Mouse (Mus musculus): ENCODE measurements around the gene 6030458C11Rik. TPM values are rescaled to one million over a fixed set of nuclear protein-coding genes. Genes with fewer than 3 reads are reported as not detected.
A peak's percentile ranks its signal among the peaks of the same experiment; 100 is the strongest.
"Not testable (repeated sequence)": the region's sequence is repeated elsewhere in the genome, so short reads cannot be mapped to it uniquely, and the experiment has no call there.

Gene 6030458C11Rik
- polyA plus RNA-seq, 1 experiment from 2014 or later: 25.4 TPM

DNA sequence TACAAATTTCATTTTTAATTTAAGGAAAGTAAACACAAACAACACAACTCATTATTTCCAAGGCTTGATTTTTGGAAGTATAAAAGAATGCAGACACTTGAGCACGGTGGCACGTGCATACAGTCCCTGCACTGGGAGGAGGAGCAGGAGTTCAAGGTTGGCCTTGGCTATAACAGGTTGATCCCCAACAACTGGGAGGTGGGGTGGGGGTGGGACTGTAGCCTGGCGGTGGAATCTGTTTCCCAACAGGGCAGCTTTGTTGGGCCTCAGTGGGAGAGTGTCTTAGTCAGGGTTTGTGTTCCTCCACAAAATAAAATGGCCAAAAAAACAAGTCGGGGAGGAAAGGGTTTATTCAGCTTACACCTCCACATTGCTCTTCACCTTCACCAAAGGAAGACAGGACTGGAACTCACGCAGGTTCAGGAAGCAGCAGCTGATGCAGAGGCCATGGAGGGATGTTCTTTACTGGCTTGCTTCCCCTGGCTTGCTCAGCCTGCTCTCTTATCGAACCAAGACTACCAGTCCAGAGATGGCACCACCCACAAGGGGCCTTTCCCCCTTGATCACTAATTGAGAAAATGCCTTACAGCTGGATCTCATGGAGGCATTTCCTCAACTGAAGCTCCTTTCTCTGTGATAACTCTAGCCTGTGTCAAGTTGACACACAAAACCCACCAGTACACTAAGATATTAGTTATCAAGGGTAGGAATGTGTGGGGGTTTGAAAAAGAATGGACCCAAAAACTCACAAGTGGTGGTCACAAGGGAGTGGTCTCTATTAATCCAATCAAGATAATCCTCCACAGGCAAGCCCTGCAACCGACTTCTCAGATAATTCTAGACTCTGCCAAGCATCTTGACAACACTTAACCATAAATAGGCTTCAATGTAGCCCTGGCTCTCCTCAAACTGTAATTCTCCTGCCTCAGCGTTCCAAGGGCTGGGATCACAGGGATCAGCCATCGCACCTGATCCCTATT is 1.7 kb downstream of the 6030458C11Rik start:
- Histone ChIP-seq H3K4me3 (replicated peaks) (peak overlapping the region; percentile 74), H3K9ac (peak overlapping the region; percentile 82; the same call in 1 of the 2 replicates), H3K27ac (replicated peaks) (peak overlapping the region; percentile 89), H3K4me2 (peak overlapping the region; percentile 84), H3K27me3 (no peaks in the 10 kb centered on the region), H3K36me3 (replicated peaks) (peaks cover 49% of the 10 kb centered on the region), H3K4me1 (replicated peaks) (peaks cover 63% of the 10 kb centered on the region), H3K9me3 (replicated peaks) (no peaks in the 10 kb centered on the region)
- peak; percentile 38 for ATAC-seq (ENCODE audit: insufficient read depth)
- WGBS (ENCODE audit: insufficient replicate concordance): 33% methylated on average over 9 of the region's 9 CpGs

DNA sequence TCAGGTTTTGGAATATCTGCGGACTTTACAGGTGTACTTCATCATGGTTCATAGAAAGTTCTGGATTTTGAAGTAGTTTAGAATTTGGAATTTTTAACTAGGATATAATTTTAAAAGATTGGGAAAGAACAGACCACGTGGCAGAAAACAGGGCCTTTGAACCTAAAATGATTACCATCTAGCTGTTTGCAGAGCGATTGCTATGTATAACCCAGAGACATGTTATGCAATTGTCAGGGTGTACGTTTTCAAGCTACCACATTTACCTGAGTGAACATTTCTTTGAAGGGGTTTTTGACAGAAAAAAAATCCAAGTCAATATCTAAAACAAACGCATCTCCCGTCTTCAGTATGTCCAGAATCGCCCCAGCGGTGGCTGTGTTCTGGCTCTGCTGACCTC is 6.9 kb downstream of the 6030458C11Rik start:
- ATAC-seq (ENCODE audit: insufficient read depth): no peak

DNA sequence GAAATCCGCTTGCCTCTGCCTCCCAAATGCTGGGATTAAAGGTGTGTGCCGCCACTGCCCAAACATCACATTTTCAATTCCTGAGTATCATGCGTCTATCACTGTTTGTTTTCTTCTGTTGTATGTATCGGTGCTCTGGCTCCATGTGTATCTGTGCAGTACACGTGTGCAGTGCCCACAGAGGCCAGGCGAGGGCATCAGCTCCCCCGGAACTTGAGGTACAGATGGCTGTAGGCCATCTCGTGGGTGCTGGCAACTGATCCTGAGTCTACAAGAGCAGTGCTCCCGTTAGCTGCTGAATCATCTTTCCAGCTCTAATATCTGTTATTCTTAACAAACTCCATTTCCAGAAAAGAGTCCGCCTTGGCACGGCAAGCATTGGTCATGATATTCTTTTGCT is 11.8 kb downstream of the 6030458C11Rik start:
- 0 out of 2 replicates have a peak, but pooled peaks have one; percentile 17 for ATAC-seq (ENCODE audit: insufficient read depth)
- Histone ChIP-seq H3K4me3 (replicated peaks) (no peak overlapping the region), H3K36me3 (replicated peaks) (peaks cover 97% of the 10 kb centered on the region), H3K27me3 (no peaks in the 10 kb centered on the region), H3K9me3 (replicated peaks) (0 out of 2 replicates have a peak, but pooled peaks cover 5% of the 10 kb centered on the region), H3K4me1 (replicated peaks) (no peaks in the 10 kb centered on the region), H3K9ac (no peak overlapping the region), H3K4me2 (no peak overlapping the region), H3K27ac (replicated peaks) (no peak overlapping the region)
- 88% methylated on average over 11 of the region's 11 CpGs for WGBS (ENCODE audit: insufficient replicate concordance)

More for the DNA sequence above, 6.9 kb downstream of the 6030458C11Rik start:
- WGBS (ENCODE audit: insufficient replicate concordance): 80% methylated on average over 8 of the region's 8 CpGs
- Histone ChIP-seq H3K4me3 (replicated peaks) (no peak overlapping the region), H3K27ac (replicated peaks) (0 out of 2 replicates have a peak overlapping the region, but pooled peaks have one; percentile 38), H3K4me1 (replicated peaks) (peaks cover 25% of the 10 kb centered on the region), H3K27me3 (no peaks in the 10 kb centered on the region), H3K9me3 (replicated peaks) (0 out of 2 replicates have a peak, but pooled peaks cover 4% of the 10 kb centered on the region), H3K36me3 (replicated peaks) (peaks cover 89% of the 10 kb centered on the region), H3K9ac (no peak overlapping the region), H3K4me2 (no peak overlapping the region)

DNA sequence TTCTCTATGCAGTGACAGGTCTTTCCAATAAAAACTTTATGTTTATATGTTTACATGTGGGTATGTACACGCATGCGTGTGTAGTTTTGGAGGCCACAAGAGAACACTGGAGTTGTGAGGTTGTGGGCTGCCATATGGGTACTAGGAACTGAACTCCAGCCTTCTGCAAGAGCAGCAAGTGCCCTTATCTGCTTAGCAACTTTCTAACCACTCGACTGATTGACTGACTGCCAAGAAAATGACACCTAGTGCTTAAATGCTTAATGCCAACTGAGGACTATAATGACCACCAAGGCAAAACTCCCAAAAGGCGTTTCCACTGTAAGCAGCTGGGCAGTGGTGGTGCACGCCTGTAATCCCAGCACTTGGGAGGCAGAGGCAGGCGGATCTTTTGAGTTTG is 15.1 kb downstream of the 6030458C11Rik start:
- Histone ChIP-seq H3K9me3 (replicated peaks) (0 out of 2 replicates have a peak, but pooled peaks cover 5% of the 10 kb centered on the region), H3K4me2 (no peak overlapping the region), H3K27me3 (no peaks in the 10 kb centered on the region), H3K4me1 (replicated peaks) (peaks cover 14% of the 10 kb centered on the region), H3K9ac (no peak overlapping the region), H3K4me3 (replicated peaks) (no peak overlapping the region), H3K27ac (replicated peaks) (no peak overlapping the region), H3K36me3 (replicated peaks) (peaks cover 81% of the 10 kb centered on the region)
- 79% methylated on average over 6 of the region's 6 CpGs for WGBS (ENCODE audit: insufficient replicate concordance)
- ATAC-seq (ENCODE audit: insufficient read depth): no peak

DNA sequence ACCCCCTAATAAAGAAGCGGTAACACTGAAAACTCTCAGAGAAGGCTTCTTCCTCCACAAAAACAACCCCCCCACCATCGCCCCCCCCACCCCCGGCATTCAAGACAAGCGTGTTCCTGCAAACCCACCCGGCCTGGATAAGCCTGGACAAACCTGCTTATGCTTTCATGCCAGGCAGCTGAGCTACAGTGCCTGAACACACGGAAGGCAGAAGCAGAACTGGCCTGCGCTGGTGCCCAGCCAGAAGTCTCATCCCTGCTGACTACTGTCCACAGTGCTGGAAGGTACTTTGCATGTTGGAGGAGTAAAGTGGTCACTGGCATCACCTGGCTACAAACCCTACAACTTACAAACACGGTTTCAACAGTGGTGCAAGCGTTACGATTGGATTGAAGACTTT is 17.4 kb downstream of the 6030458C11Rik start:
- no peak overlapping the region for H3K4me2 ChIP-seq
- H3K4me1 ChIP-seq (replicated peaks): peaks cover 14% of the 10 kb centered on the region
- no peaks in the 10 kb centered on the region for H3K9me3 ChIP-seq (replicated peaks)
- no peak overlapping the region for H3K27ac ChIP-seq (replicated peaks)
- 91% methylated on average over 10 of the region's 10 CpGs for WGBS (ENCODE audit: insufficient replicate concordance)
- H3K9ac ChIP-seq: no peak overlapping the region
- H3K36me3 ChIP-seq (replicated peaks): peaks cover 60% of the 10 kb centered on the region
- no peak overlapping the region for H3K4me3 ChIP-seq (replicated peaks)
- no peaks in the 10 kb centered on the region for H3K27me3 ChIP-seq
- no peak for ATAC-seq (ENCODE audit: insufficient read depth)

DNA sequence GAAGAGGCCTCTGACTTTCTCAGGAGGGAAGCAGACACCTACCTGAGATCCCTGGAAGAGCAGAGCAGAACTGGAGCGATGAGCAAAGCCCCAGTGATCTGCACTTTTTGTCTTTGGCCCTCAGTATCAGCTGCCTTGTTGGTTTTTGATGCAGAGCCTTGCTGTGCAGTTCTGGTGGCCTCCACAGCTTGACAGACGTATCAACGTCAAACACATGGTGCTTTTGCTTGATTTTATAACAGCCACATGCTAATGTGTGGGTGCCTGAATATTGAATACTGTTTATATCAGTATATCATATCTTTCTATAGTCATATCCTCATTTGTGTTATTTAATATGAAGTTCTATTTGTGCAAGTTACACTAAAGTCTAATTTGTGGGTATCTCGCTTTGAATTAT is 19.4 kb downstream of the 6030458C11Rik start:
- Histone ChIP-seq H3K9me3 (replicated peaks) (no peaks in the 10 kb centered on the region), H3K4me1 (replicated peaks) (peaks cover 14% of the 10 kb centered on the region), H3K4me2 (no peak overlapping the region), H3K4me3 (replicated peaks) (no peak overlapping the region), H3K27ac (replicated peaks) (no peak overlapping the region), H3K27me3 (no peaks in the 10 kb centered on the region), H3K36me3 (replicated peaks) (peaks cover 40% of the 10 kb centered on the region), H3K9ac (no peak overlapping the region)
- 0 out of 2 replicates have a peak, but pooled peaks have one; percentile 18 for ATAC-seq (ENCODE audit: insufficient read depth)
- 50% methylated on average over 4 of the region's 4 CpGs for WGBS (ENCODE audit: insufficient replicate concordance)

DNA sequence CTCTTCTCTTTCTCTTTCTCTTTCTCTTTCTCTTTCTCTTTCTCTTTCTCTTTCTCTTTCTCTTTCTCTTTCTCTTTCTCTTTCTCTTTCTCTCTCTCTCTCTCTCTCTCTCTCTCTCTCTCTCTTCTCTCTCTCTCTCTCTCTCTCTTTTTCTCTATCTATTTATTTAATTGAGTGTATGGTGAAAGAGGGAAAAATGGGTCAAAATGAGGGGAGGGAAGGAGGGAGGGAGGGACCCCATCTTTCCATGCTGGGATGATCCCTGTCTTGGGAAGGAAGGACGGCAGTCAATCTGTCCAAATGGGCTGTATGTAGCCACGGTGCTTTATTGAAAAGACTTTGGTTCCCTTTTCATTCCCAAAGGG is 23.3 kb downstream of the 6030458C11Rik start:
- not testable (repeated sequence) for H3K36me3 ChIP-seq (replicated peaks); H3K4me3 ChIP-seq (replicated peaks); H3K27ac ChIP-seq (replicated peaks); H3K27me3 ChIP-seq; H3K9ac ChIP-seq; ATAC-seq (ENCODE audit: insufficient read depth); H3K4me2 ChIP-seq; H3K9me3 ChIP-seq (replicated peaks)
- peaks cover 12% of the 10 kb centered on the region for H3K4me1 ChIP-seq (replicated peaks)
- 73% methylated on average over 2 of the region's 2 CpGs for WGBS (ENCODE audit: insufficient replicate concordance)

DNA sequence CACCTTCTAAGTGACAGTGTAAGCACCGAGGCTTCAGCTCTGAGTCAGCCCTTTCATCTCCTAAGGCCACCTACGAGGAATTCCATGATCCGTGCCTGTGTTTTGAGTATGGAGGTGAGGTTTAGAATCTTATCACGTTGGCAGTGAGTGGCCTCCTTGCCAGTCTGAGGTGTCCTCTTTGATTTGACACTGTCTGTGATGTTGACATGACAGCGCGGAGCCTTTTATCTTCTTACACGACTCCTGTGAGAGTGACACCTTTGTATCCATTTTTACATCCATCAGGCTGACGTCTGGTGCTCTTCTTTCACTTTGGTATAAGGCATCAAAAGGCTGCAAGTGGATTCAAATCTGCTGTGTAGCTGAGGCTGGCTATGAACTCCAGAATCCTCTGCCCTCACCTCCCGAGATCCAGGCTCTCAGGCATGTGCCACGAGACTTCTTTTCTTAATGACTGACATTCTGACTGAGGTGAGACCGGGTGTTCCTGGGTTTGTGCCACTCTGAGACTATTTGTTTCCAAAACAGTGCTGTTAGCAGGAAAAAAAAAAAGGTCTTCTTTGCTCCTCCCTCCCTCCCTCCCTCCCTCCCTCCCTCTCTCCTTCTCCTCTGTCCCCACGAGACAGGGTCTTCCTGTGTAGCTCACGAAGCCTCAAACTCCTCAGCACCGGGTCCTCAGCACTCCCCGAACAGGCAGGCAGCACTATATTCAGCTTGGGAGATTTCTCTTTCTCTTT is 23.9 kb downstream of the 6030458C11Rik start:
- H3K9me3 ChIP-seq (replicated peaks): no peaks in the 10 kb centered on the region
- 44% methylated on average over 15 of the region's 15 CpGs for WGBS (ENCODE audit: insufficient replicate concordance)
- H3K4me1 ChIP-seq (replicated peaks): peaks cover 7% of the 10 kb centered on the region
- H3K27me3 ChIP-seq: no peaks in the 10 kb centered on the region
- no peak overlapping the region for H3K4me3 ChIP-seq (replicated peaks)
- no peak overlapping the region for H3K9ac ChIP-seq
- H3K4me2 ChIP-seq: 0 out of 2 replicates have a peak overlapping the region, but pooled peaks have one; percentile 1
- no peak overlapping the region for H3K27ac ChIP-seq (replicated peaks)
- no peaks in the 10 kb centered on the region for H3K36me3 ChIP-seq (replicated peaks)
- no peak for ATAC-seq (ENCODE audit: insufficient read depth)

DNA sequence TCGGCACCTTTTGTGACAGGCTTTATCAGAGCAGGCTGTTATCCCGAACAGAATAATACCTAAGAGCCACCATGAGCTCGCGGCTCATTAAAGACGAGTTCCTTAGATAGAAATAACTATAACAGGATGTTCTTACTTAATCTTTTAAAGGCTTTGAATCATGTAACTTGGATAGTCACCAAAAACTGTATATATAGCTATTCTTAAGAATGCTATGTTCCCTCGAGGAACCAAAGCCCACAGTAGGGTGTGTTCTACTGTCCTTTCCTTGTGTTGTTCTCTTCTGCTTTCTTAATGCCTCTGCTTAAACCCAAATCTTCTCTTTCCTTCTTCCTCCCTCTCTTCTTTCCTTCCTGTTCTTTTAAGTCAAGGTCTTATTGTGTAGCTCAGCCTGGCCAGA is 26.4 kb downstream of the 6030458C11Rik start:
- Histone ChIP-seq H3K4me2 (no peak overlapping the region), H3K4me3 (replicated peaks) (no peak overlapping the region), H3K9me3 (replicated peaks) (no peaks in the 10 kb centered on the region), H3K27me3 (no peaks in the 10 kb centered on the region), H3K9ac (no peak overlapping the region), H3K27ac (replicated peaks) (no peak overlapping the region), H3K4me1 (replicated peaks) (no peaks in the 10 kb centered on the region), H3K36me3 (replicated peaks) (no peaks in the 10 kb centered on the region)
- ATAC-seq (ENCODE audit: insufficient read depth): no peak
- WGBS (ENCODE audit: insufficient replicate concordance): 54% methylated on average over 6 of the region's 6 CpGs

DNA sequence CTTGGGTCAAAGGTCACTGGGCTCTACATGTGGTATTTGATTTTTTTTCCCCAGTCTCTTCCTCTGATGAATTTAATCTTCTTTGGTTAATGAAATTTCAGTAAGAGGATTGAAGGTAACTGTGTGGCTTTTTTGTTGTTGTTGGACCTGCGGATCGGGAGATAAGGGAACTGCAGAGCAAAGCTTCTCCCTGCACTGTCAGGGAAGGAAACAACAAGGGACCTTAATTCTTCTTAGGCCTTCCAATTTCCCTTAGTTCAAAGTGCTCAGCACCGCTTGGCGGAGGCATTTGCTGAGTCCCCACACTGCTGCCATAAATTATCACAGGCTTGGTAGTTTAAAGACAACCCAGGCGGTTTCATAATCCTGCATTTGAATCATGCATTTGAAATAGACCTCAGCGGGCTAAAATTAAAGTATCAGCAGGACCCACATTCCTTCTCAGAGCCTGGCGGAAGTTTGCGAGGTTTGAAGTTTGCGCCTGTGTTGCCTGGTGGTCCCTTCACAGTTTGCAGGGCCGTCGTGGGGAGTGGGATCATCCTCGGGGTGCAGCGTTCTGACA is 28.5 kb downstream of the 6030458C11Rik start:
- Histone ChIP-seq H3K36me3 (replicated peaks) (no peaks in the 10 kb centered on the region), H3K9ac (no peak overlapping the region), H3K4me1 (replicated peaks) (no peaks in the 10 kb centered on the region)

DNA sequence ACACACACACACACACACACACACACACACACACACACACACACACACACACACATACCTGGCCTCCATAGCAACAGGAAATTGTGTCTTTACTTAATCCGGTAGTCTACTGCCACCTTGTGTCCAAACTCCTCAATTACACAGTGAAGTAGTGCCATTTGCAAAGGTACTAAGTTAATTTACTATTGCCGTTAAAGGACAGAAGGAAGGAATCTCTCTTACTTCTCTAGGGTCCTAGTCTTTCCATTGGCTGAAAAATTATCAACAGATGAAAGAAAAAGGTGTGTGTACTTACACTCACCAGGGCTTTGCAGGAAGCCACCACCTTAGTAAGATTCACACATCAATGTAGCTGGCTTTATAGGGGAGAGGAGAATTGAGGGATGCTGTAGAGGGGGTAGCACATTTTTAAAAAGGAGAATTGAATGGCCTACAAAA is 29.0 kb downstream of the 6030458C11Rik start:
- Histone ChIP-seq H3K4me2 (no peak overlapping the region), H3K36me3 (replicated peaks) (no peaks in the 10 kb centered on the region), H3K27ac (replicated peaks) (no peak overlapping the region), H3K4me1 (replicated peaks) (no peaks in the 10 kb centered on the region), H3K9ac (no peak overlapping the region), H3K4me3 (replicated peaks) (no peak overlapping the region), H3K27me3 (no peaks in the 10 kb centered on the region), H3K9me3 (replicated peaks) (no peaks in the 10 kb centered on the region)
- 3% methylated on average over 2 of the region's 2 CpGs for WGBS (ENCODE audit: insufficient replicate concordance)
- ATAC-seq (ENCODE audit: insufficient read depth): no peak

More for the DNA sequence above, 28.5 kb downstream of the 6030458C11Rik start:
- Histone ChIP-seq H3K27me3 (no peaks in the 10 kb centered on the region), H3K9me3 (replicated peaks) (no peaks in the 10 kb centered on the region), H3K27ac (replicated peaks) (no peak overlapping the region), H3K4me3 (replicated peaks) (no peak overlapping the region), H3K4me2 (no peak overlapping the region)
- 56% methylated on average over 13 of the region's 13 CpGs for WGBS (ENCODE audit: insufficient replicate concordance)
- ATAC-seq (ENCODE audit: insufficient read depth): no peak
